Mouse (Mus musculus) layer of hippocampus, adult 9-10 months (tissue): ENCODE results near the gene Trmo.

Source experiments
- DNase-seq: peaks from one replicate; pipeline ENCODE4 v3.0.0; 2022; ENCODE audit warnings: low spot score

Trmo gene

DNA sequence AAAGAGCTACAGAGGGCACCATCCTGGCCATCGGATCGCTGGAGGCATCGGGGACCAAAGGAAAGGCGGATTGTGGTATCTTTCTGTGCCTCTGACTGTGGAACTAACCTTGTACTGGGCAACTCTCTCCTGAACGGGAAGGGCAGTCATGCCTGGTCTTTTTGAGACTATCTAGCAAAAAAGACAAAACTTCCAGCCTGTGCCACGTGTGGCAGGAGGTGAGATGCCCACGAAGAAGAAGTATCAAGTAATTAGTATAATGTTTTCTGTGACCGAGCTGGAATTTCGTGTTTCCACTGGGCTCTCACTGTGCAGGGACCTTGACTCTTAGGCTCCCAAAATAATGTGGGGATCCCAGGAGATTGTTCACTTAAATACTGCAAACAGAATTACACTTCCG is 50.2 kb downstream of the Trmo start:
- no peak for DNase-seq

DNA sequence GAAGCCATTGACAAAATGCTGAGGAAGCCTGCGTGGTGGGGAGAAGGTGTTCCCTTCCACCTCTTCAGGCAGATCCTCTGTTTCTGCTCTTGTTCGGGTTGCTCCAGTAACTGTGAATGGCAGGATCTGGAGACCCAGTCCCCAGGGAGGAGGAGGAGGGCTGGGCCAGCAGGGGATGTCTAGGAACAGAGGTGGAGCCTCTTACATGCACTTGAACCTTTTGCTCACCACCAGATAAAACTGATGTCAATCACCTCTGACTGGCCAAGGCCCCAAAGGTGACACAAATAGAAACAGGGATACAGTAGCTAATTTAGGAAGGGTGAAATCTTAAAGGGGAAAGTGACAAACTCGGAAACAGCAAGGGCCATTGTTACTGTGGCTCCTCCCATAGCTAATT is 51.2 kb downstream of the Trmo start:
- DNase-seq: no peak

DNA sequence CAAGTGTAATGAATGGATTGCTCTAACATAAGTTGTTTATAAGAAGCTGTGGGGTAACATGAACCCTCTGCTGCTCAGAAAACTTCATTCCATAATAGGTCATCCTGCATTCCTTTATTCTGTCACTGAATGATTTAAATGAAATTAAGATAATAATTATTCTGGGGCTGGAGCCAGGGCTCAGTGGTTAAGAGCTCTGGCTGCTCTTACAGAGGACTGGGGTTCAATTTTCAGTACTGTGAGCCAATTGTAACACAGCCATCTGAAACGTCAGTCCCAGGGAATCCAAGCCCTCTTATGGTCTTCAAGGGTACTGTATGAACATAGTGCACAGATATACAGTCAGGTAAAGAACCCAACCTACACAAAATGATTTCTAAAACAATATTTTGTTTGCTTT is 53.4 kb downstream of the Trmo start:
- DNase-seq: no peak

DNA sequence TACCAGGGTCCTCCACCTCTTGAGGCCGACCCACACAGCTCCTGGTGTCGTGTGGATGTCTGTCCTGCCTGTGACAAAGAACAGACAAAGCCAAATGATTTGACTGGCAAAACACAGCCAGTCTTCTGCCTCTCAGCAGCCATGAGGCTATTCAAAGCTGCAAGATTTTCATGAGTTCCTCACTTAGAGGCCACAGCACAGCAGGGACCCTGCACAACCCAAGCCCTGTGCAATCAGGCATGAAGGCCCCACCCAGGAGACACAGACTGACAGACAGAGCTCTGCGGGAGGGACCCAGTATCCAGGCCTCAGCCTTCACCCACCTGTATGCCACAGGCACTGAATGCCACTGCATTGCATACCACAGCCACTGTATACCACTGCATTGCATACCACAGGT is 60.3 kb downstream of the Trmo start:
- no peak for DNase-seq
